Mouse (Mus musculus): ENCODE results near the gene Duoxa1. TPM values are rescaled to one million over a fixed set of nuclear protein-coding genes. Genes with fewer than 3 reads are reported as not detected.

Duoxa1 gene
- total RNA-seq (2014; fragmentation: Nextera tagmentation) (not detected in 2 replicates), total RNA-seq (2017) (0.11 TPM in 1 of 2 replicates, not detected in the other), polyA plus RNA-seq (2012) (not detected in 2 replicates)

DNA sequence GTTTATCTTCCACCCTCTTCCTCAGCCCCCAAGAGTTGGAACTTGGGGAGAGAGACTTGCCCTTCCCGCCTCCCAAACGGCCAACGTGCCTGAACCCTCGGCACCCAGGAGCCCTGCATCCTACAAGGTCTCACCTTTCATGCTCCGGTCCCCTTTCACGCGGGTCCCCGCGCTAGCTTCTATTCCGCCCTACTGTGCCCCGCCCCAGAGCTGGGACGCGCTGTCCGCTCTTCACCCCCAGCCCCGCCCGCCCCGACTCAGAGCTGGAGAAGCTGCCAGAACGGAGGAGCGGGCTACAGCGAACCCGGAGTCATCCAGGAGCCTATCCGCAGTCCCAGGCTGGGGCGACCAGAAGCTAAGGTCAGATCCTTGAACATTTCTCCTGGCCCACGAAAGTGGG, at the start of gene Duoxa1:
Gene Duoxa1, minus strand, starts transcription at position 195 of the 400 bp plus-strand sequence.
- Histone ChIP-seq H3K4me1 (ENCODE audit: insufficient read depth, low read depth, low read length) (no peaks in the 10 kb centered on the region), H3K36me3 (replicated peaks) (no peaks in the 10 kb centered on the region), H3K4me3 (ENCODE audit: low read depth, low read length) (no peak within 1 kb of the TSS), H3K9me3 (replicated peaks) (no peaks in the 10 kb centered on the region), H3K27me3 (ENCODE audit: insufficient read depth, low read length) (peaks cover 13% of the 10 kb centered on the region; the same call in 1 of the 2 replicates)
- TF ChIP-seq GATA2 (IDR thresholded peaks at IDR 0.05; ENCODE audit: borderline replicate concordance, low read depth, low read length) (no peak), CTCF (IDR thresholded peaks at IDR 0.05; ENCODE audit: low read depth, low read length) (no peak), POLR2AphosphoS5 (IDR thresholded peaks at IDR 0.05; ENCODE audit: insufficient replicate concordance, low read depth, low read length) (no peak), GATA1 (IDR thresholded peaks at IDR 0.05; ENCODE audit: borderline replicate concordance, low read length) (no peak), TAL1 (conservative IDR thresholded peaks at IDR 0.05; ENCODE audit: low read depth, low read length) (no peak)
- DNase-seq (ENCODE audit: low spot score) = no peak
- ATAC-seq (ENCODE audit: extremely low read depth, insufficient number of reproducible peaks, low FRiP score, poor library complexity, severe bottlenecking) = no peak

DNA sequence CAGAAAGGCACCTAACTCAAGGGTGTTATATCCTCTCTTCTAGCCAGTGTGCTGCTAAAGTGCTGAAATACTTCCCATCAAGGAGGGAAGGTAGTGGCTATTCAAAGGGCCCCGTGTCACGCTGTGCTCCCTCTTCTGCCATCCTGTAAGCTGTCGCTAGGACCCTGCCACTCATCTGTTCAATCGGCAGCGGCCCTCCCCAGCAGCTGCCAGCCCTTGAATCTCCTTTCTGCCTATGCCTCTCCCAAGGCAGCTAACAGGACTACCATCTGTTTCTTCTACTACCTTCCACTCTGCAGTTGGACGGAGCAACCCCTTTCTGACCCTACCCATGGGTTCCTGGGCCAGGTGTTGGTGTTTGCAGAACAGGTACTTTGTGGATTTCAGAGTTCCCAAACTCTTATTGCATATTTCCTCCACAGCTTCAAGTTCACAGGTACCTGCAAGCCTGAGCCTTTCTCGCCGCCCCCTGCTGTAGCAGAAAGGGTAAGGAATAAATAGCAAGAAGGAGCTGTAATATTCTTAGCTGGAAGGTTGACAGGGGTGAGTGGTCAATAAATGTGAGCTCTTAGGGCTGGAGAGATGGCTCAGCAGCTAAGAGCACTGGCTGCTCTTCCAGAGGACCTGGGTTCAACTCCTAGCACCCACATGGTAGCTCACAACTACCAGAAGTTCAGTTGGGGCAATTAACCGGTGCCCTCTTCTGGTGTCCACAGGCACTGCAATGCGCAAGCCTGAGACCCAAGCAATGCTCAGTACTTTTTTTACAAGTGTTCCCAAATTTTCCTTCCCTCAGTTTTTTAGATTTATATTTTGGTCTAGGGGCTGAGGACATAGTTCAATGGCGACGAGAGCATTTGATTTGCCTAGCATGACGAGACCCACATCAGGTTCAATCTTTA, 49.3 kb upstream of the Duoxa1 start:
- H3K4me1 ChIP-seq (ENCODE audit: insufficient read depth, low read depth, low read length) = peaks cover 8% of the 10 kb centered on the region
- no peak for TF ChIP-seq TAL1 (conservative IDR thresholded peaks at IDR 0.05; ENCODE audit: low read depth, low read length)
- TF ChIP-seq POLR2AphosphoS5 (IDR thresholded peaks at IDR 0.05; ENCODE audit: insufficient replicate concordance, low read depth, low read length) = no peak
- no peak for TF ChIP-seq CTCF (IDR thresholded peaks at IDR 0.05; ENCODE audit: low read depth, low read length)
- no peak for TF ChIP-seq GATA2 (IDR thresholded peaks at IDR 0.05; ENCODE audit: borderline replicate concordance, low read depth, low read length)
- TF ChIP-seq GATA1 (IDR thresholded peaks at IDR 0.05; ENCODE audit: borderline replicate concordance, low read length) = no peak
- H3K36me3 ChIP-seq (replicated peaks) = no peaks in the 10 kb centered on the region
- ATAC-seq (ENCODE audit: extremely low read depth, insufficient number of reproducible peaks, low FRiP score, poor library complexity, severe bottlenecking) (no peak), DNase-seq (ENCODE audit: low spot score) (no peak)
- H3K9me3 ChIP-seq (replicated peaks) = no peaks in the 10 kb centered on the region
- peaks cover 32% of the 10 kb centered on the region for H3K27me3 ChIP-seq (ENCODE audit: insufficient read depth, low read length)
- no peak overlapping the region for H3K4me3 ChIP-seq (ENCODE audit: low read depth, low read length)

DNA sequence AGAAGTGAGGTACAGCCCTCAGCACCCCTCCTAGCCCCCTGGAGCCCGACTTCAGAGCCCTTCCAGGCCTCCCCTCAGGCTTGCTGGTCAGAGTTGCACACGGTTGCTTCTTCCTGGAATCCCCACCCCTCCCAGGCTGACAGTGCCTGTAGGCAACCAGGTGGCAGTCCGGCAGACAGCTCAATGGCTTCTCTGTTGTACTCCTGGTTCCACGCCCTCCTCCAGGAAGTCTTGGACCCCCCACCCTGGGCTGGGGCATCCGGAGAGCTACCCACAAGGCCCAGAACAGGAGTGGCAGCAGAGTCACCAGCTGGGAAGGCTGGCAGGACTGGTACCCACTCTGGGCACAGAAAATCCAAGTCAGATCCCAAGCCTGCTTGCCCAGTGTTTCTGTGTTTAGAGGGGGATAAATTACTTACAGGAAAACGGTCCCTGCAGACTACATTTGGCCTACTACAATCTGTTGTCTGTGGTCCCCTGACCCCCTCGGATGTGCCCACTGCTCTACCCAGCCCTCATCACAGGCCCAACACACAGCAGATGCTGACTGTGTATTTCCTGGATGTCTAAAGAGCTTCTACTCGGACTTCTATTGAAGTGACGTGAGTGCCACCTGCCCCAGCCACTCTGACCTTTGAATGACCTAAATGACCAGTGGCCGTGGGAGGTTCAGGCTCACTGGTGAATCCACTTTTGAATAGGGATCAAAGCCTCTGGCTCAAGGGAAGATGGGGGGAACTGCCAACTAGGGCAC, 48.5 kb upstream of the Duoxa1 start:
- Histone ChIP-seq H3K27me3 (ENCODE audit: insufficient read depth, low read length) (peaks cover 28% of the 10 kb centered on the region), H3K4me3 (ENCODE audit: low read depth, low read length) (no peak overlapping the region), H3K4me1 (ENCODE audit: insufficient read depth, low read depth, low read length) (peaks cover under 1% of the 10 kb centered on the region; the same call in 1 of the 2 replicates), H3K36me3 (replicated peaks) (no peaks in the 10 kb centered on the region), H3K9me3 (replicated peaks) (no peaks in the 10 kb centered on the region)
- DNase-seq (ENCODE audit: low spot score) (no peak), ATAC-seq (ENCODE audit: extremely low read depth, insufficient number of reproducible peaks, low FRiP score, poor library complexity, severe bottlenecking) (no peak)
- no peak for TF ChIP-seq GATA1 (IDR thresholded peaks at IDR 0.05; ENCODE audit: borderline replicate concordance, low read length)
- no peak for TF ChIP-seq CTCF (IDR thresholded peaks at IDR 0.05; ENCODE audit: low read depth, low read length)
- TF ChIP-seq GATA2 (IDR thresholded peaks at IDR 0.05; ENCODE audit: borderline replicate concordance, low read depth, low read length) = no peak
- TF ChIP-seq POLR2AphosphoS5 (IDR thresholded peaks at IDR 0.05; ENCODE audit: insufficient replicate concordance, low read depth, low read length) = no peak
- no peak for TF ChIP-seq TAL1 (conservative IDR thresholded peaks at IDR 0.05; ENCODE audit: low read depth, low read length)

- peaks cover 27% of the 10 kb centered on the region; the same call in 1 of the 2 replicates for H3K27me3 ChIP-seq (ENCODE audit: insufficient read depth, low read length)
- H3K9me3 ChIP-seq (replicated peaks) = no peaks in the 10 kb centered on the region
- TF ChIP-seq TAL1 (conservative IDR thresholded peaks at IDR 0.05; ENCODE audit: low read depth, low read length) = no peak
- no peak for TF ChIP-seq GATA1 (IDR thresholded peaks at IDR 0.05; ENCODE audit: borderline replicate concordance, low read length)
- no peak for TF ChIP-seq CTCF (IDR thresholded peaks at IDR 0.05; ENCODE audit: low read depth, low read length)
- no peak for TF ChIP-seq GATA2 (IDR thresholded peaks at IDR 0.05; ENCODE audit: borderline replicate concordance, low read depth, low read length)
- no peak for TF ChIP-seq POLR2AphosphoS5 (IDR thresholded peaks at IDR 0.05; ENCODE audit: insufficient replicate concordance, low read depth, low read length)
- no peak overlapping the region for H3K4me3 ChIP-seq (ENCODE audit: low read depth, low read length)
- H3K4me1 ChIP-seq (ENCODE audit: insufficient read depth, low read depth, low read length) = no peaks in the 10 kb centered on the region
- no peak for ATAC-seq (ENCODE audit: extremely low read depth, insufficient number of reproducible peaks, low FRiP score, poor library complexity, severe bottlenecking)
- H3K36me3 ChIP-seq (replicated peaks) = no peaks in the 10 kb centered on the region
- DNase-seq (ENCODE audit: low spot score) = no peak
These were observed 47.7 kb upstream of the Duoxa1 start for GRCm38 (mm10) chr2:122361181-122361580.

- Histone ChIP-seq H3K9me3 (replicated peaks) (no peaks in the 10 kb centered on the region), H3K4me3 (ENCODE audit: low read depth, low read length) (no peak overlapping the region), H3K4me1 (ENCODE audit: insufficient read depth, low read depth, low read length) (no peaks in the 10 kb centered on the region), H3K36me3 (replicated peaks) (no peaks in the 10 kb centered on the region), H3K27me3 (ENCODE audit: insufficient read depth, low read length) (peaks cover 32% of the 10 kb centered on the region)
- no peak for DNase-seq (ENCODE audit: low spot score)
- ATAC-seq (ENCODE audit: extremely low read depth, insufficient number of reproducible peaks, low FRiP score, poor library complexity, severe bottlenecking) = no peak
- TF ChIP-seq GATA1 (IDR thresholded peaks at IDR 0.05; ENCODE audit: borderline replicate concordance, low read length) (no peak), TAL1 (conservative IDR thresholded peaks at IDR 0.05; ENCODE audit: low read depth, low read length) (no peak), GATA2 (IDR thresholded peaks at IDR 0.05; ENCODE audit: borderline replicate concordance, low read depth, low read length) (no peak)
These were observed 46.8 kb upstream of the Duoxa1 start for GRCm38 (mm10) chr2:122360310-122360709.

DNA sequence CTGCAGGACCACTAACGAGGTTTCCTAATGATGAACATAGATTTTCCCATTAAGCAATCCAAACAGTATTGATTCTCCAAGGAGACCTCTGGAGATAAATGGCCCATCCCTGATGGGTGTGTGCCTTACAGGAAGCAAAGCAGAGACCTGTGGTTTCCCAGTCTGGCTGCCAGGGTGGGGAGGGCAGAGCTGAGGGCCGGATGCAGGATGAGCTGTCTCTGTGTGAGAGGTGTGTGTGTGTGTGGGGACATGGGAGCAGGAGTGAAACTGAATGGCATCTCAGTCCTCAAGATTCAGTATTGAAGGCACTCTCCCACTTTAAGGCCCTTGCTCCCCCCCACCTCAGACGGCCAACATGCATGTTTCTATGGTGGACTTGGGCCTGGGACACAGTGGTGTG, 42.7 kb upstream of the Duoxa1 start:
- no peak for ATAC-seq (ENCODE audit: extremely low read depth, insufficient number of reproducible peaks, low FRiP score, poor library complexity, severe bottlenecking)

More for the DNA sequence above, 42.7 kb upstream of the Duoxa1 start:
- Histone ChIP-seq H3K9me3 (replicated peaks) (no peaks in the 10 kb centered on the region), H3K4me1 (ENCODE audit: insufficient read depth, low read depth, low read length) (no peaks in the 10 kb centered on the region), H3K36me3 (replicated peaks) (no peaks in the 10 kb centered on the region), H3K27me3 (ENCODE audit: insufficient read depth, low read length) (peaks cover 48% of the 10 kb centered on the region), H3K4me3 (ENCODE audit: low read depth, low read length) (no peak overlapping the region)
- TF ChIP-seq CTCF (IDR thresholded peaks at IDR 0.05; ENCODE audit: low read depth, low read length) = no peak
- no peak for TF ChIP-seq TAL1 (conservative IDR thresholded peaks at IDR 0.05; ENCODE audit: low read depth, low read length)
- no peak for TF ChIP-seq GATA2 (IDR thresholded peaks at IDR 0.05; ENCODE audit: borderline replicate concordance, low read depth, low read length)
- TF ChIP-seq GATA1 (IDR thresholded peaks at IDR 0.05; ENCODE audit: borderline replicate concordance, low read length) = no peak
- TF ChIP-seq POLR2AphosphoS5 (IDR thresholded peaks at IDR 0.05; ENCODE audit: insufficient replicate concordance, low read depth, low read length) = no peak
- no peak for DNase-seq (ENCODE audit: low spot score)
